Mouse (Mus musculus) left cerebral cortex, postnatal 4 days (tissue): Measurements from ENCODE around the gene Atp6v0a1. TPM values are rescaled to one million over a fixed set of nuclear protein-coding genes. Genes with fewer than 3 reads are reported as not detected.

ENCODE experiments used
- DNase-seq: peaks from one replicate; pipeline ENCODE4 v3.0.0-alpha.2; 2022
- intact Hi-C: fragments of 180-260 bp; cut with DNase I; formaldehyde crosslinking; loops from one replicate; pipeline ENCODE4 v1.15.1; 2025
- total RNA-seq, 2 experiments: library from RNA; stranded (reverse); gene quantifications; 2 replicates each; pipeline ENCODE4 v1.2.3; 2021

Atp6v0a1 gene
- total RNA-seq, 2 experiments from 2014 or later, result 257 to 302 TPM

- DNase-seq, result no peak
- intact Hi-C loops, result no loop called here
These were observed 72.4 kb downstream of the Atp6v0a1 start for GRCm38 (mm10) chr11:101081659-101082058.

- intact Hi-C loops, result no loop called here
- peak; percentile 90 for DNase-seq
These were observed 73.2 kb downstream of the Atp6v0a1 start, which contains the start of gene Coasy for GRCm38 (mm10) chr11:101082208-101083082. Coasy (plus strand) TSS chr11:101082565.

DNA sequence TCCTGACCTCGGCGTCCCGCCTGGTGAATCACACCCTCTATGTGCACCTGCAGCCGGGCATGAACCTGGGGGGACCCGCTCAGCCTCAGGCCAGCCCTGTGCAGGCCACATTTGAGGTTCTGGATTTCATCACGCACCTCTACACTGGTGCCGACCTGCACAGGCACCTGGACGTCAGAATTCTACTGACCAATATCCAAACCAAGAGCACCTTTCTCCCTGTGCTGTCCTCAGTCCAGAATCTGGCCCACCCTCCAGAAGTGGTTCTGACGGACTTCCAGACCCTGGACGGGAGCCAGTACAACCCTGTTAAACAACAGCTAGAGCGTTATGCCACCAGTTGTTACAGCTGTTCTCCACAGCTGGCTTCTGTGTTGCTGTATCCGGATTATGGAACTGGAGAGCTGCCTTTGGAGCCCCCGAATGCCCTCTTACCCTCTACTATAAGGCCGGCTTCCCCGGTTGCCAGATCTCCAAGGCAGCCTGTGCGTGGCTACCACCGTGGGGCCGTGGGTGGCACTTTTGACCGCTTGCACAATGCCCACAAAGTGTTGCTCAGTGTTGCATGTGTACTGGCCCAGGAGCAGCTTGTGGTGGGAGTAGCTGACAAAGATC, 73.9 kb downstream of the Atp6v0a1 start:
- intact Hi-C loops, result no loop called here
- no peak for DNase-seq

GRCm38 (mm10) chr11:101084246-101084645, 75.0 kb downstream of the Atp6v0a1 start:
- DNase-seq, result no peak

DNA sequence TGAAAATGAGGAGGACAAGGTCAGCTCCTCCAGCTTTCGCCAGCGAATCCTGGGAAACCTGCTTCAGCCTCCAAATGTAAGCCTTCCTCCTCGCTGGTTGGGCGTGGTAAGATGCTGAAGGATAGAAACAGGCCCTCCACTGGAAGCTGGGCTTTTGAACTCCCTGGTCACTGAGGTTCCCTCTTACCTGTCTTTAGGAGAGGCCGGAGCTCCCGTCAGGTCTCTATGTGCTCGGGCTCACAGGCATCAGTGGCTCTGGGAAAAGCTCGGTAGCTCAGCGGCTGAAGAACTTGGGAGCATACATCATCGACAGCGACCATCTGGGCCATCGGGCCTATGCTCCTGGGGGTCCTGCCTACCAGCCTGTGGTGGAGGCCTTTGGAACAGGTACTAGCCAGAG, 75.6 kb downstream of the Atp6v0a1 start:
- intact Hi-C loops, result no loop called here
- DNase-seq, result no peak

More at GRCm38 (mm10) chr11:101084246-101084645, 75.0 kb downstream of the Atp6v0a1 start:
- intact Hi-C loops, result no loop called here

DNA sequence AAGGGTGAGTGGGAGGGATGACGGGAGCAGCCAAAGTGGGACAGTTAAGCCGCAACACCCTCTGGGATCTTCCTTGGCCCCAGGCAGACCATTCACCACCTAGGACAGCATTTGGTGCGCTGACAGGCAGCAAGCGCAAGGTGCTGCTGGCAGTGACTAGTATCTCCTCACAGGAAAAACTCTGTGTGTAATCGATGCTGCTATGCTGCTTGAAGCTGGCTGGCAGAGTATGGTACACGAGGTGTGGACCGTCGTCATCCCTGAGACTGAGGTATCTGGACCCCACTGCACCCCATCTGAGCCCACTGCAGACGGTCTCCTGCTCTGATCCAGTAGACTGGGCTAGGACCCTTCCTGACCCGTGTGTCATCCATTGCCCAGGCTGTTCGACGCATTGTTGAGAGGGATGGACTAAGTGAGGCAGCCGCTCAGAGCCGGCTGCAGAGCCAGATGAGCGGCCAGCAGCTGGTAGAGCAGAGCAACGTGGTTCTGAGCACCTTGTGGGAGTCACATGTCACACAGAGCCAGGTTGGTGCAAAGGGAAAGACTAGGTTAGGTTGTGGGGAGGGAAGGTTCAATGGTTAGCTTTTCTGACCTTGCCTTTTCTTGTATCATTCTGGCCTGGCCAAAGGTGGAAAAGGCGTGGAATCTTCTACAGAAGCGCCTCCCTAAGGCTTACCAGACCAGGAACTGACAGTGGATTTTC, 76.5 kb downstream of the Atp6v0a1 start:
- no peak for DNase-seq
- intact Hi-C loops, result no loop called here

- no peak for DNase-seq
- intact Hi-C loops, result no loop called here
These were observed 77.0 kb downstream of the Atp6v0a1 start for GRCm38 (mm10) chr11:101086323-101086674.

GRCm38 (mm10) chr11:101086756-101087681, 77.8 kb downstream of the Atp6v0a1 start, which contains the start of gene Mlx:
Mlx (plus strand) TSS chr11:101087277.
- peak; percentile 93 for DNase-seq
- intact Hi-C loops, result no loop called here

- intact Hi-C loops, result no loop called here
These were observed 78.4 kb downstream of the Atp6v0a1 start for GRCm38 (mm10) chr11:101087682-101088055.

GRCm38 (mm10) chr11:101089931-101090330, 80.7 kb downstream of the Atp6v0a1 start:
- no peak for DNase-seq
- intact Hi-C loops, result no loop called here

More at GRCm38 (mm10) chr11:101087682-101088055, 78.4 kb downstream of the Atp6v0a1 start:
- DNase-seq, result no peak

- DNase-seq, result no peak
- intact Hi-C loops, result loop anchor here (5.0 kb wide), 1 partner anchor 82 kb away; the partner anchor contains the start of gene Ccr10
These were observed 85.7 kb downstream of the Atp6v0a1 start for GRCm38 (mm10) chr11:101094930-101095313.

- intact Hi-C loops, result loop anchor here (5.0 kb wide), 1 partner anchor 82 kb away; the partner anchor contains the start of gene Ccr10
- DNase-seq, result peak; percentile 95
These were observed 86.2 kb downstream of the Atp6v0a1 start, which contains the start of gene Psmc3ip for GRCm38 (mm10) chr11:101095314-101096024. Psmc3ip (minus strand) TSS chr11:101095436.

DNA sequence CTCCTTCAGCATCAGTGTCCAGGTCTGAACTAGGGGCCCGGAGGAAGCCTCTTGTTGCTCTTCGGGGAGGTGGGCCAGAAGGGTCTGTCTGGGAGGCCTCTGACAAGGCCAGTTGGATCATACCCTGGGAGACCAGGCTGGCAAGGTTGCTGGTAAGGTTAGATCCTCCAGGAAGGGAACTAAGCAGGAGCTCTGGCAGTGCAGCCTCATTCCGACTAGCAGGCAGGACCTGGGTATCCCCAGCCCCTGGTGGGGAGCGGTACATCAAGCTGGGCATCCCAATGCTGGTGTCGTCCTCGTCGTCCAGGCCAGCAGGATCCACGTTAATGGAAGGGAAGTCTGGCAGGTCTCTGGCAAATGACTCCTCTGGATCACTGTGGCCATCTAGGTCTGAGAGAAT, 89.0 kb downstream of the Atp6v0a1 start:
- no peak for DNase-seq
- intact Hi-C loops, result loop anchor here (5.0 kb wide), 1 partner anchor 79 kb away; the partner anchor contains the start of gene Ccr10

DNA sequence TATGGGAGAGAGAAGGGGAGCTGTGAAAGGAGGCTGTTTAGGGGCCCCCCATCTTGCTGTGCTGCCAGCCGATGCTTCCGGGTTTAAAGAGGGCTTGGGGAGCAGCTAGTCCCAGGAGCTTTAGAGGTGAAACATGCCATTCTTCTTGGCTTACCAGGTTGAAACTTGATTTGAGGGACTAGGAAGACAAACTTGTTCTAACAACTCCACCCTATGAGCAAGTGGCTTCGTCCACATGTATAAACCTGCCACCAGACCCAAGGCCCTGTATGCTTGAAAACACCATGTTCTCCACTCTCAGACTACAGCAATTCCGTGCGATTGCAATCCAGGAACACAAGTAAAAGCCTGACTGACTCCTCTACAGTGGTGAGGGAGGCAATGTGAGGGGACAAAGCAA, 93.8 kb downstream of the Atp6v0a1 start:
- intact Hi-C loops, result no loop called here

GRCm38 (mm10) chr11:101109351-101109750, 100.1 kb downstream of the Atp6v0a1 start:
- intact Hi-C loops, result no loop called here
- DNase-seq, result no peak

More for the DNA sequence above, 93.8 kb downstream of the Atp6v0a1 start:
- DNase-seq, result no peak

- no peak for DNase-seq
- intact Hi-C loops, result no loop called here
These were observed 101.5 kb downstream of the Atp6v0a1 start for GRCm38 (mm10) chr11:101110708-101111107.

GRCm38 (mm10) chr11:101111178-101111577, 101.9 kb downstream of the Atp6v0a1 start:
- DNase-seq, result no peak
- intact Hi-C loops, result no loop called here

GRCm38 (mm10) chr11:101112186-101112585, 102.9 kb downstream of the Atp6v0a1 start:
- DNase-seq, result no peak
- intact Hi-C loops, result no loop called here
